Mouse (Mus musculus) NIH3T3 (cell line): ENCODE data around the gene Zc3h12c.
"Not testable (repeated sequence)": the region's sequence is repeated elsewhere in the genome, so short reads cannot be mapped to it uniquely, and the experiment has no call there.

Experiments used
- DNase-seq: peaks from one replicate; pipeline ENCODE4 v3.0.0-alpha.2; 2012; ENCODE audit warnings: low read depth

Gene Zc3h12c

GRCm38 (mm10) chr9:52102060-52102844, 66.1 kb downstream of the Zc3h12c start:
- peak; percentile 29 for DNase-seq

- no peak for DNase-seq
Measured at GRCm38 (mm10) chr9:52100426-52100825, 67.9 kb downstream of the Zc3h12c start.

- peak; percentile 73 for DNase-seq
Measured at GRCm38 (mm10) chr9:52098600-52098999, 69.8 kb downstream of the Zc3h12c start.

- DNase-seq, result no peak
Measured at GRCm38 (mm10) chr9:52097386-52097785, 71.0 kb downstream of the Zc3h12c start.

- DNase-seq, result no peak
Measured at GRCm38 (mm10) chr9:52095666-52096065, 72.7 kb downstream of the Zc3h12c start.

- DNase-seq, result peak; percentile 67
Measured at GRCm38 (mm10) chr9:52094471-52094980, 73.8 kb downstream of the Zc3h12c start.

- no peak for DNase-seq
Measured at GRCm38 (mm10) chr9:52094016-52094415, 74.4 kb downstream of the Zc3h12c start.

- no peak for DNase-seq
Measured at GRCm38 (mm10) chr9:52093108-52093507, 75.3 kb downstream of the Zc3h12c start.

GRCm38 (mm10) chr9:52092311-52092710, 76.1 kb downstream of the Zc3h12c start:
- DNase-seq, result peak; percentile 40

GRCm38 (mm10) chr9:52091752-52092151, 76.6 kb downstream of the Zc3h12c start:
- DNase-seq, result no peak

- no peak for DNase-seq
Measured at GRCm38 (mm10) chr9:52082414-52082813, 86.0 kb downstream of the Zc3h12c start.

- DNase-seq, result no peak
Measured at GRCm38 (mm10) chr9:52081979-52082378, 86.4 kb downstream of the Zc3h12c start.

GRCm38 (mm10) chr9:52077692-52078091, 90.7 kb downstream of the Zc3h12c start:
- no peak for DNase-seq

- DNase-seq, result no peak
Measured at GRCm38 (mm10) chr9:52076089-52076488, 92.3 kb downstream of the Zc3h12c start.

GRCm38 (mm10) chr9:52072202-52072601, 96.2 kb downstream of the Zc3h12c start:
- DNase-seq, result peak; percentile 20

GRCm38 (mm10) chr9:52071352-52071751, 97.0 kb downstream of the Zc3h12c start:
- not testable (repeated sequence) for DNase-seq

- DNase-seq, result no peak
Measured at GRCm38 (mm10) chr9:52070052-52070451, 98.3 kb downstream of the Zc3h12c start.
